Mouse (Mus musculus): ENCODE measurements at regions not wholly inside any gene's neighbourhood (a gene's known extent, or its start where the extent isn't known, plus 50 kb on each side); places are given as distances from the start of the nearest gene placed in this dataset.
"Not testable (repeated sequence)": the region's sequence is repeated elsewhere in the genome, so short reads cannot be mapped to it uniquely, and the experiment has no call there.

DNA sequence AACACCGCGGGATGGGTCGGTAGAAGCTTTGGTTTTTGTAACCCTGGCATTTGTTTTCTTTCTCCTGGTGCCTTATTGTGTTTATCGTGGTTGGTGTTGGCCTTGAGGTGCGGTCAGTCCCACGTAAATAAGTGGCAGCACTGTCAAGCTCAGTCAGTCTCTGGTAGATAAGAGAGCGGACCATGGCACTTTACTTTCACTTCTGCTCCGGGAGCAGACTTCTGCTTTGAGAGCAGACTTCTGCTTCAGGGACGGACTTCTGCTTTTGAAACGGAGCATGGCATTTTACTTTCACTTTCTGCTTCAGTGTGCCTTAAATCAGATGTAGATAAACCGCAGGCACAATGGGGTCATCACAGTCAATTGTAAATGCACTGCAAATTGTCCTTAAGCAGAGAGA, 54.3 kb upstream of the Ccdc66 start:
- peak; percentile 32 for DNase-seq
- Histone ChIP-seq H3K4me2 (ENCODE audit: low read depth, low read length) (peak overlapping the region; percentile 38), H3K9ac (replicated peaks) (peak overlapping the region; percentile 26; the same call in 1 of the 2 replicates), H3K4me3 (ENCODE audit: low read depth, low read length) (peak overlapping the region; percentile 24), H3K27ac (ENCODE audit: low read depth) (peak overlapping the region; percentile 55; the same call in 1 of the 2 replicates)
- H3K27me3 ChIP-seq (ENCODE audit: insufficient read depth, low read length); H3K9me3 ChIP-seq (ENCODE audit: low read length); H3K36me3 ChIP-seq (replicated peaks; ENCODE audit: insufficient read depth, low read length); H3K4me1 ChIP-seq (ENCODE audit: insufficient read depth); ATAC-seq: not testable (repeated sequence)
- WGBS (ENCODE audit: insufficient replicate concordance), result 39% methylated on average over 11 of the region's 11 CpGs

GRCm38 (mm10) chr14:27561974-27562373, 53.7 kb upstream of the Ccdc66 start:
- not testable (repeated sequence) for H3K27me3 ChIP-seq (ENCODE audit: insufficient read depth, low read length); H3K36me3 ChIP-seq (replicated peaks; ENCODE audit: insufficient read depth, low read length); H3K27ac ChIP-seq (ENCODE audit: low read depth); H3K9ac ChIP-seq (replicated peaks); DNase-seq; H3K4me1 ChIP-seq (ENCODE audit: insufficient read depth); H3K9me3 ChIP-seq (ENCODE audit: low read length); ATAC-seq; H3K4me3 ChIP-seq (ENCODE audit: low read depth, low read length)
- 0 out of 2 replicates have a peak overlapping the region, but pooled peaks have one; percentile 38 for H3K4me2 ChIP-seq (ENCODE audit: low read depth, low read length)
- WGBS (ENCODE audit: insufficient replicate concordance), result 82% methylated on average over 9 of the region's 9 CpGs

DNA sequence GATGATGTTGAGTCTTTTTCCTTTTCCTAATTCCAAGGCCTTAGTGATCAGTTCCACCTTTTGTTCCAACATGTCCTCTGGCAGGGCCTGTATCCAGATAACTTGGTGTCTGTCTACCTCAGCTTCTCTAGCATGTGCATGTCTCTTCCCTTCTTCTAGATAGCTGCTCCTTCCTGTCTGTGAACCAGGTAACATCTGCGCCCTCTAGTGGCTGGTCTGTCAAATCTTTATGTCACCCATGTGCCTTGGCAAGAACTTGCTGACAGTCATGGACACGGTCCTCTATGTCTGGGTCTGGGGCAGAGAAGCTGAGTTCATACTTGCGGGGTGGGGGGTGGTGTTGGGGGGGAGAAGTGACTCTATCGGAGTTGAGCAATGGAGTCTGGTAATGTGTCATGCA, 52.2 kb upstream of the Ccdc66 start:
- TF ChIP-seq CTCF (IDR thresholded peaks at IDR 0.05; ENCODE audit: low read depth), result peak; percentile 82
- no peak for TF ChIP-seq EP300 (IDR thresholded peaks at IDR 0.05; ENCODE audit: low read depth)
- Histone ChIP-seq H3K27me3 (ENCODE audit: insufficient read depth, low read length) (no peaks in the 10 kb centered on the region), H3K4me3 (ENCODE audit: low read depth, low read length) (no peak overlapping the region), H3K4me1 (ENCODE audit: insufficient read depth) (no peaks in the 10 kb centered on the region), H3K27ac (ENCODE audit: low read depth) (no peak overlapping the region), H3K36me3 (replicated peaks; ENCODE audit: insufficient read depth, low read length) (no peaks in the 10 kb centered on the region), H3K9me3 (ENCODE audit: low read length) (no peaks in the 10 kb centered on the region), H3K9ac (replicated peaks) (no peak overlapping the region), H3K4me2 (ENCODE audit: low read depth, low read length) (no peak overlapping the region)
- ATAC-seq, result no peak
- DNase-seq, result peak; percentile 76
- 40% methylated on average over 4 of the region's 4 CpGs for WGBS (ENCODE audit: insufficient replicate concordance)

- no peak overlapping the region for H3K27ac ChIP-seq (ENCODE audit: low read depth)
- DNase-seq (no peak), ATAC-seq (peak; percentile 31; the same call in 1 of the 2 replicates)
- no peak overlapping the region for H3K9ac ChIP-seq (replicated peaks)
- no peaks in the 10 kb centered on the region for H3K27me3 ChIP-seq (ENCODE audit: insufficient read depth, low read length)
- 39% methylated on average over 3 of the region's 3 CpGs for WGBS (ENCODE audit: insufficient replicate concordance)
- TF ChIP-seq CTCF (IDR thresholded peaks at IDR 0.05; ENCODE audit: low read depth) (no peak), EP300 (IDR thresholded peaks at IDR 0.05; ENCODE audit: low read depth) (no peak)
- H3K4me2 ChIP-seq (ENCODE audit: low read depth, low read length), result no peak overlapping the region
- no peaks in the 10 kb centered on the region for H3K4me1 ChIP-seq (ENCODE audit: insufficient read depth)
- H3K4me3 ChIP-seq (ENCODE audit: low read depth, low read length), result no peak overlapping the region
- H3K9me3 ChIP-seq (ENCODE audit: low read length), result 0 out of 2 replicates have a peak, but pooled peaks cover 2% of the 10 kb centered on the region
- no peaks in the 10 kb centered on the region for H3K36me3 ChIP-seq (replicated peaks; ENCODE audit: insufficient read depth, low read length)
Observed at GRCm38 (mm10) chr14:27558794-27559491, 50.7 kb upstream of the Ccdc66 start.

All from liver, postnatal 0 days (tissue).